In the genomic region with DNA sequence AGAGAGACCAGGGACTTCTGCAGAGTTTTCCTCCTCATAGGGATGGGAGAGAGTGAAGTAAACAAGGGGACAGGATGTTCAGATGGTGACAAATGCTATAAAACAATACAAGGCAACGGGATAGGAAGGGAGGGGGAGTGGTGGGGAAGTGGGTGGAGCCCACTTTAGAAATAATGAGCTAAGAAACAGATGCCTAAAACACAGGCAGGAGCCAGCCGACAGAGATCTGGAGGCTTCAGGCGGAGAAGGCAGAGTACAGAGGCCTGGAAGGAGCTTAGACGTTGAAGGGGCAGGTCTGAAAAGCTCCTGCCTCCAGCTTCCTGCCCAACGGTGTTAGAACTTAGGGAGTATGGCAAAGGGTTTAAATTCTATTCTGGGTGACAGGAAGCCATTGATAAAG, we compare ENCODE assay signal across 17 mouse cellular contexts. TPM values are rescaled to one million over a fixed set of nuclear protein-coding genes. Genes with fewer than 3 reads are reported as not detected.
DNase-seq lines count a peak whose midpoint lies in the region; ATAC-seq and TF ChIP-seq lines count a peak whose summit lies in the region.
"Had no signal": no experiment of that assay in that cellular context is flagged by ENCODE, and none has a peak within 500 bp of the region (broad histone marks: within the 10 kb centered on the region; RNA-seq: fewer than 3 reads in every experiment).

No protein-coding gene starts in this region.

- no peaks in the 10 kb centered on the region for H3K36me3 ChIP-seq in heart, embryonic 11.5 days (ENCODE audit: control insufficient read depth, insufficient read depth, low read length)
- no peaks in the 10 kb centered on the region for H3K36me3 ChIP-seq in lung, embryonic 14.5 days (ENCODE audit: insufficient read depth)
- no peaks in the 10 kb centered on the region for H3K36me3 ChIP-seq in intestine, embryonic 16.5 days (ENCODE audit: control insufficient read depth, insufficient read depth, low read length)
- H3K36me3 ChIP-seq: liver, embryonic 13.5 days had no signal

- no peak for TF ChIP-seq POLR2A in lung, adult 2 months (IDR thresholded peaks at IDR 0.05; ENCODE audit: borderline replicate concordance, extremely low read depth, low read depth, low read length)

- no peak for ATAC-seq in heart, embryonic 11.5 days (replicated peaks; ENCODE audit: insufficient number of reproducible peaks, low FRiP score, low TSS enrichment)
- ATAC-seq in lung, embryonic 14.5 days (ENCODE audit: insufficient read depth), result no peak
- ATAC-seq in intestine, embryonic 16.5 days, result no peak

- H3K4me1 ChIP-seq in heart, embryonic 11.5 days (ENCODE audit: control insufficient read depth, insufficient read depth, low read length), result no peaks in the 10 kb centered on the region
- H3K4me1 ChIP-seq in lung, embryonic 14.5 days (ENCODE audit: insufficient read depth), result no peaks in the 10 kb centered on the region
- no peaks in the 10 kb centered on the region for H3K4me1 ChIP-seq in lung, adult 2 months (ENCODE audit: control insufficient read depth, insufficient read depth, low read length)
- no peaks in the 10 kb centered on the region for H3K4me1 ChIP-seq in intestine, embryonic 16.5 days (ENCODE audit: control insufficient read depth, insufficient read depth, low read length)
- H3K4me1 ChIP-seq: liver, embryonic 13.5 days; megakaryocyte, embryonic 14.5 days had no signal

- H3K4me2 ChIP-seq in heart, embryonic 11.5 days, result no peak overlapping the region
- H3K4me2 ChIP-seq in lung, embryonic 14.5 days, result no peak overlapping the region
- no peak overlapping the region for H3K4me2 ChIP-seq in intestine, embryonic 16.5 days (ENCODE audit: low read depth, low read length)
- H3K4me2 ChIP-seq: liver, embryonic 13.5 days had no signal

- WGBS in heart, embryonic 11.5 days (ENCODE audit: insufficient replicate concordance), result 48% methylated on average over 5 of the region's 5 CpGs
- 43% methylated on average over 5 of the region's 5 CpGs for WGBS in lung, embryonic 14.5 days
- 34% methylated on average over 5 of the region's 5 CpGs for WGBS in lung, adult 2 months
- 36% methylated on average over 5 of the region's 5 CpGs for WGBS in intestine, embryonic 16.5 days

- no peak overlapping the region for H3K27ac ChIP-seq in heart, embryonic 11.5 days (ENCODE audit: low read depth, low read length)
- H3K27ac ChIP-seq in lung, embryonic 14.5 days (ENCODE audit: low read depth), result no peak overlapping the region
- no peak overlapping the region for H3K27ac ChIP-seq in intestine, embryonic 16.5 days (ENCODE audit: low read length)
- H3K27ac ChIP-seq: liver, embryonic 13.5 days had no signal

- peak; percentile 98 for DNase-seq in heart, adult 11 months
- DNase-seq in lung, embryonic 14.5 days, result peak; percentile 37
- no peak for DNase-seq in lung, adult 2 months
- DNase-seq in heart, postnatal 14 days, result peak; percentile 21 to 26
- peak; percentile 38 for DNase-seq in lung, postnatal 36 days
- no peak for DNase-seq in thymus, postnatal 4 days
- DNase-seq: B cell, adult 2 months; cerebellum, adult 11-12 months; liver, embryonic 13.5 days; thymus, adult 18-20 months had no signal

- no peaks in the 10 kb centered on the region for H3K9me3 ChIP-seq in heart, embryonic 11.5 days (replicated peaks; ENCODE audit: control insufficient read depth, low read length)
- no peaks in the 10 kb centered on the region for H3K9me3 ChIP-seq in lung, embryonic 14.5 days (ENCODE audit: low read depth, low read length)
- H3K9me3 ChIP-seq in intestine, embryonic 16.5 days (ENCODE audit: control insufficient read depth, low read length), result no peaks in the 10 kb centered on the region
- H3K9me3 ChIP-seq: liver, embryonic 13.5 days; megakaryocyte, embryonic 14.5 days had no signal

- no peaks in the 10 kb centered on the region for H3K27me3 ChIP-seq in heart, embryonic 11.5 days (ENCODE audit: control insufficient read depth, insufficient read depth, low read length)
- no peaks in the 10 kb centered on the region for H3K27me3 ChIP-seq in lung, embryonic 14.5 days (ENCODE audit: insufficient read depth, low read length)
- no peaks in the 10 kb centered on the region for H3K27me3 ChIP-seq in intestine, embryonic 16.5 days (replicated peaks; ENCODE audit: control insufficient read depth, insufficient read depth, low read length)
- H3K27me3 ChIP-seq: liver, embryonic 13.5 days; megakaryocyte, embryonic 14.5 days had no signal

- H3K9ac ChIP-seq in heart, embryonic 11.5 days (ENCODE audit: low read depth, low read length), result no peak overlapping the region
- H3K9ac ChIP-seq in lung, embryonic 14.5 days, result no peak overlapping the region
- H3K9ac ChIP-seq in intestine, embryonic 16.5 days (ENCODE audit: low read depth, low read length), result no peak overlapping the region
- H3K9ac ChIP-seq: liver, embryonic 13.5 days had no signal

- TF ChIP-seq CTCF in lung, embryonic 14.5 days (IDR thresholded peaks at IDR 0.05; ENCODE audit: low read depth), result no peak
- no peak for TF ChIP-seq CTCF in lung, adult 2 months (IDR thresholded peaks at IDR 0.05; ENCODE audit: insufficient read depth, low read length)

- intact Hi-C loops in heart, postnatal 14 days (cut with DNase I), result no loop called here

- H3K4me3 ChIP-seq in heart, embryonic 11.5 days (ENCODE audit: low read depth, low read length), result no peak overlapping the region
- H3K4me3 ChIP-seq in lung, embryonic 14.5 days (ENCODE audit: low read depth, low read length), result no peak overlapping the region
- no peak overlapping the region for H3K4me3 ChIP-seq in lung, adult 2 months (replicated peaks; ENCODE audit: extremely low read depth, low read depth, low read length)
- no peak overlapping the region for H3K4me3 ChIP-seq in intestine, embryonic 16.5 days (ENCODE audit: low read length)
- H3K4me3 ChIP-seq: liver, embryonic 13.5 days; megakaryocyte, embryonic 14.5 days had no signal

RNA-seq across cellular contexts. Expression of a gene that starts 28.7 kb away (rescaled TPM):
- polyA plus RNA-seq in heart, embryonic 11.5 days (2014; fragmentation: Nextera tagmentation; extraction: Ambion mirVana), result not detected in 2 replicates
- not detected in 2 replicates for polyA plus RNA-seq in lung, embryonic 14.5 days (2014; fragmentation: Nextera tagmentation; extraction: Ambion mirVana)
- polyA plus RNA-seq in lung, adult 2 months (2012; rRNA removed), result not detected in 2 replicates
- not detected for total RNA-seq in heart, postnatal 14 days (2021)
- polyA plus RNA-seq in intestine, embryonic 16.5 days (2015; fragmentation: Nextera tagmentation; extraction: Ambion mirVana), result not detected in 2 replicates
- total RNA-seq: granulocyte monocyte progenitor cell, adult 5-6 weeks; left cerebral cortex, postnatal 25 days had no signal
- polyA plus RNA-seq: embryonic facial prominence, embryonic 11.5 days; kidney, embryonic 14.5 days; liver, embryonic 13.5 days had no signal

Comparison
In these comparisons a context has a peak if more than half of its experiments do, and no peak if none do; other contexts are left out.
1. DNase-seq: peak in heart, adult 11 months (single experiment), lung, embryonic 14.5 days (single experiment), heart, postnatal 14 days (2 of 2) and lung, postnatal 36 days (single experiment); none in lung, adult 2 months (single experiment) and thymus, postnatal 4 days (single experiment).